8 mouse cellular contexts compared by ENCODE assay signal in the genomic region with DNA sequence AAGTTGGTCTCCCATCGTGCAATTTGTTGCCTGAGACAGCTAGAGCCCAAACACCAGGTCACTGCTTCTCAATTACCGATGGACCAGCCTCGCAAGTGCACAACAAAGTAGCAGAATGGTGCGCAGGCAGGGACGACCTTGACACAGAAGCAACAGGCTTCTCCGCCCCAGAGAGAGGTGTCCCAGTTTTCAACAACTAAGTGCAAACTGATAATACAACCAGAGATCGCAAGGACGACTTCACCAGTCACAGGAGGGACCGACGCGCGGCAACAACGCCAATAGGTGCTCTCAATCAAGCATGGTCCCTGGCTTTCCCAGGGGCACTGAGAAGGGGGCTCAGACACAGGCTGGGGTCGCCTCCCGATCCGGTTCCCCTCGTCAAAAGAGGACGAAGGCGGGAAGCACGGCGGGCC. TPM values are rescaled to one million over a fixed set of nuclear protein-coding genes. Genes with fewer than 3 reads are reported as not detected.
DNase-seq lines count a peak whose midpoint lies in the region; ATAC-seq lines count a peak whose summit lies in the region.

No protein-coding gene starts in this region.

- H3K36me3 ChIP-seq in lung, embryonic 15.5 days, result no peaks in the 10 kb centered on the region
- no peaks in the 10 kb centered on the region for H3K36me3 ChIP-seq in heart, embryonic 15.5 days
- no peaks in the 10 kb centered on the region for H3K36me3 ChIP-seq in liver, embryonic 16.5 days (ENCODE audit: control insufficient read depth, insufficient read depth)

- ATAC-seq in lung, embryonic 15.5 days (ENCODE audit: borderline replicate concordance, extremely low read depth, low FRiP score, low TSS enrichment), result 0 out of 2 replicates have a peak, but pooled peaks have one; percentile 0
- peak; percentile 16 for ATAC-seq in heart, embryonic 15.5 days (replicated peaks; ENCODE audit: insufficient number of reproducible peaks, insufficient read depth, low FRiP score, low read depth)
- ATAC-seq in liver, embryonic 16.5 days (ENCODE audit: low read depth), result peak; percentile 38

- H3K27me3 ChIP-seq in lung, embryonic 15.5 days, result no peaks in the 10 kb centered on the region
- H3K27me3 ChIP-seq in heart, embryonic 15.5 days, result no peaks in the 10 kb centered on the region; the same call in 1 of the 2 replicates
- H3K27me3 ChIP-seq in liver, embryonic 16.5 days (ENCODE audit: control insufficient read depth, insufficient read depth, low read depth, low read length), result no peaks in the 10 kb centered on the region

- no peak for DNase-seq in lung, postnatal 36 days
- DNase-seq in adrenal gland, postnatal 25 days, result peak; percentile 27
- peak; percentile 38 for DNase-seq in yolk sac, embryonic 10.5 days (ENCODE audit: low spot score)
- DNase-seq in right cerebral cortex, postnatal 4 days, result no peak
- no peak for DNase-seq in urinary bladder, postnatal 36 days (ENCODE audit: low spot score in 2 of 2)

- H3K9ac ChIP-seq in lung, embryonic 15.5 days, result peak overlapping the region; percentile 82
- H3K9ac ChIP-seq in heart, embryonic 15.5 days, result peak overlapping the region; percentile 65
- H3K9ac ChIP-seq in liver, embryonic 16.5 days (ENCODE audit: low read depth, low read length), result peak overlapping the region; percentile 97

- peak overlapping the region; percentile 98 for H3K4me2 ChIP-seq in lung, embryonic 15.5 days
- peak overlapping the region; percentile 91 for H3K4me2 ChIP-seq in heart, embryonic 15.5 days
- H3K4me2 ChIP-seq in liver, embryonic 16.5 days (ENCODE audit: low read depth, low read length), result peak overlapping the region; percentile 90

- peak overlapping the region; percentile 79 for H3K4me3 ChIP-seq in lung, embryonic 15.5 days
- peak overlapping the region; percentile 70 for H3K4me3 ChIP-seq in heart, embryonic 15.5 days
- H3K4me3 ChIP-seq in liver, embryonic 16.5 days (ENCODE audit: low read depth, low read length), result peak overlapping the region; percentile 98

- H3K27ac ChIP-seq in lung, embryonic 15.5 days, result peak overlapping the region; percentile 73; the same call in 1 of the 2 replicates
- no peak overlapping the region for H3K27ac ChIP-seq in heart, embryonic 15.5 days
- H3K27ac ChIP-seq in liver, embryonic 16.5 days (ENCODE audit: low read length), result peak overlapping the region; percentile 86

- under 1% methylated on average over 21 of the region's 21 CpGs for WGBS in lung, embryonic 15.5 days
- 0% methylated on average over 21 of the region's 21 CpGs for WGBS in heart, embryonic 15.5 days
- under 1% methylated on average over 21 of the region's 21 CpGs for WGBS in liver, embryonic 16.5 days (ENCODE audit: insufficient replicate concordance)

- no peaks in the 10 kb centered on the region for H3K9me3 ChIP-seq in lung, embryonic 15.5 days
- no peaks in the 10 kb centered on the region for H3K9me3 ChIP-seq in heart, embryonic 15.5 days (replicated peaks)
- no peaks in the 10 kb centered on the region for H3K9me3 ChIP-seq in liver, embryonic 16.5 days (replicated peaks; ENCODE audit: control insufficient read depth, low read length)

- H3K4me1 ChIP-seq in lung, embryonic 15.5 days, result peaks cover 18% of the 10 kb centered on the region
- peaks cover 9% of the 10 kb centered on the region; the same call in 1 of the 2 replicates for H3K4me1 ChIP-seq in heart, embryonic 15.5 days (replicated peaks)
- peaks cover 61% of the 10 kb centered on the region for H3K4me1 ChIP-seq in liver, embryonic 16.5 days (ENCODE audit: control insufficient read depth, low read depth, low read length)

RNA-seq across cellular contexts. Expression of a gene that starts 30.7 kb away (rescaled TPM):
- 11.1 and 11.3 TPM in 2 replicates for polyA plus RNA-seq in lung, embryonic 15.5 days (2015; fragmentation: Nextera tagmentation; extraction: Ambion mirVana)
- total RNA-seq in adrenal gland, postnatal 25 days (2021), result 30.3 and 34.7 TPM in 2 replicates
- 2.8 and 5.4 TPM in 2 replicates for polyA plus RNA-seq in heart, embryonic 15.5 days (2015; fragmentation: Nextera tagmentation; extraction: Ambion mirVana)
- polyA plus RNA-seq in liver, embryonic 16.5 days (2015; fragmentation: Nextera tagmentation; extraction: Ambion mirVana), result 12.4 and 13.1 TPM in 2 replicates

RNA-seq across cellular contexts. Expression of a gene that starts 30.7 kb away (rescaled TPM):
- 49.6 and 51.9 TPM in 2 replicates for polyA plus RNA-seq in lung, embryonic 15.5 days (2015; fragmentation: Nextera tagmentation; extraction: Ambion mirVana)
- 14.8 and 16.3 TPM in 2 replicates for total RNA-seq in adrenal gland, postnatal 25 days (2021)
- polyA plus RNA-seq in heart, embryonic 15.5 days (2015; fragmentation: Nextera tagmentation; extraction: Ambion mirVana), result 19.5 and 22.5 TPM in 2 replicates
- 47.7 and 60.8 TPM in 2 replicates for polyA plus RNA-seq in liver, embryonic 16.5 days (2015; fragmentation: Nextera tagmentation; extraction: Ambion mirVana)

Comparison
In these comparisons a context has a peak if more than half of its experiments do, and no peak if none do; other contexts are left out.
1. DNase-seq: peak in adrenal gland, postnatal 25 days (single experiment) and yolk sac, embryonic 10.5 days (single experiment); none in lung, postnatal 36 days (single experiment), right cerebral cortex, postnatal 4 days (single experiment) and urinary bladder, postnatal 36 days (0 of 2).
2. Peak in every context shown above with its lines, with median percentiles within 50 percentile points of each other: ATAC-seq, H3K4me2 ChIP-seq, H3K4me3 ChIP-seq and H3K9ac ChIP-seq.